Mouse (Mus musculus): ENCODE results near the gene Zfp398.
A peak's percentile ranks its signal among the peaks of the same experiment; 100 is the strongest.

Zfp398 gene

DNA sequence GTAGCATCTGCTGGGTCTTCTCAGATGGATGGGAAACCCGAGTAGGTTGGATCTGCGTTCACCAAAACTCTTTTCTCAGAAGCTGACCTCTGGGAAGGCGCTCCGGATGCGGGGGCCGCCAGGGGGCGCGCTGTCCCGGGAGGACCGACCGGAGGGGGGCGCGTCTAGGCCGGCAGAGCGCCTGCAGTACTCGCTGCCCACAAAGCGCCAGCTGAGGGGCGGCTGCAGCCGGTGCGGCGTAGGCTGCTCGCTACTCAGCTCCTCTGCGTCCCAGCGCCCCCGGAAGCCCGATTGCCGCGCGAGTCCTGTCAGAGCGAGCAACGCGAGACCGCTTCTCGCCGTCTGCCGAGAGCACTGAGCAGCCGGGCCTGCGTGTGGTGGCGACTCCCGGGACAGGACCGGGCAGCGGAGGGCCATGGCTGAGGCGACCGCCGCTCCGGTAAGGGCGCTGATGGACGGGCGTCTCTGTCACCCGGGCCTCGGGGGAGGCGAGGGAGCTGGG, at the start of gene Zfp398:
Zfp398 (plus strand) TSS at position 180 of the 502 bp plus-strand sequence.
- peak; percentile 94 to 95 for DNase-seq

DNA sequence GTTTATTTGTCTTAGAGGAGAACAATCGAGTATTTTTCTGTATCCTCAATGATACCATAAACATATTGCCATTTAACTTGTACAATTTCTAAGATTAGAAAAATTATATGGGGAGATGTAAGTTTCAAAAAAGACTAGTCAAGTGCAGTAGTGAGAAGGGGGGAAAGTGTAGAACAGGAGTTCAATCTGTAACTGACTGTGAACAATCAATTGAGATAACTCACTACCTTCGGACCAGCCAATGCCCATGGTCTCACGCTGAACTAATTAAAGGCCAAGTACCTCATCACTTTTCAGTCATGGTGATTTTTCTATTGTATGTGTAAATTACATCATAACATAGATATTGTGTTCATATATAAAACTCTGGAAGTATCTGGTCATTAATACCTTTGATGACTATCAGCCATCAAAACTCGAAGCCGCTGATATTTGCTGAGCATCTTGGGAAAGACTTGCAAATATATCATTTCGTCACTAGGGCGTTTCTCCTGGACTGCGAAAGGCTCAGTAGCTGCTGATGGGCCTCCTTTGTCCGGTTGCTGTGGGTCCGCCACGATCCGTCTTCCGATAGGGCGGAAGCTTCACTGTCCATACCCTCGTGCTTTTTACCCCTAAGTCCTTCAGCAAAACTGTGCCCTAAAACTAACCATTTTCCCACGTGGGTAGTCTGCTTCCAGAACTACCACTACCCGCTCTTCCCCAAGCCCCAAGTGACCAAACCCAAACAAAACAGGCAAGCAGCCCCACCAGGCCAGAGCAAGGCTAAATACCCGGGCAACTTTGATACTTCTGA, 47.3 kb upstream of the Zfp398 start:
- DNase-seq: peak; percentile 84 to 87

DNA sequence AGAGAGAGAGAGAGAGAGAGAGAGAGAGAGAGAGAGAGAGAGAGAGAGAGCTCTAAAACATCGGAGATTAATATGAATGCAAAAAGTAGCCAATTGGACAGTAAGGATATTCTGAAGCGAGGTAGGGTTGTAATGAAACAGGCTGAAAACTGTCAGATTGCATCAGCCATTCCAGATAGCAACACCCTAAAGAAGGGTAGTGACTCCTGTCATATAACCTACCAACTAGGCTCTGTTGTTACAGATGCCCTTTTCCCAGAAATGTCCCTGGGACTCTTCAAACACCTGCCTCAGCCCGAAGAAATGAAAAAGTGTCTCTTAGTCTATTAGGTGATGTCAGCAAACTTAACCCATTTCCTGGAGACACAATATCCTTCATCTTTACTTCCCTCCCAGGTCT, 46.6 kb upstream of the Zfp398 start:
- no peak for DNase-seq

DNA sequence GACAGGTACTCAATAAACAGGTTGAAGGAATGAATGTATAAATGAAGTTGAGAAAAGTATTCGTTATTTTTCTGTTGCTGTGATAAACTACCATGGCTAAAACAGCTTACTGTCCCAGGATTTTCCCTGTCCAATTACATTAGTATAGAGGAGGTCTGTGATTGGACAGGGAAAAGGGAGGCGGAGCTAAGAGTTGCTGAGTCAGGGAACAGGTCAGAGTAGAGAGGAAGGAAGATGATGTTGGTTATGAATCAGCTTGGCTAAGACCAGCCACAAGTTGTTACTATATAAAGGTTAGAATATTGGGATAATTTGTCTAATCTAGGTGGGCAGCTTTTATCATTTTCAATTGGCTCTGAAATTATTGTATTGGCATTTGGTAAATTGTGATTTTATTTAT, 44.7 kb upstream of the Zfp398 start:
- peak; percentile 46 to 59 for DNase-seq

DNA sequence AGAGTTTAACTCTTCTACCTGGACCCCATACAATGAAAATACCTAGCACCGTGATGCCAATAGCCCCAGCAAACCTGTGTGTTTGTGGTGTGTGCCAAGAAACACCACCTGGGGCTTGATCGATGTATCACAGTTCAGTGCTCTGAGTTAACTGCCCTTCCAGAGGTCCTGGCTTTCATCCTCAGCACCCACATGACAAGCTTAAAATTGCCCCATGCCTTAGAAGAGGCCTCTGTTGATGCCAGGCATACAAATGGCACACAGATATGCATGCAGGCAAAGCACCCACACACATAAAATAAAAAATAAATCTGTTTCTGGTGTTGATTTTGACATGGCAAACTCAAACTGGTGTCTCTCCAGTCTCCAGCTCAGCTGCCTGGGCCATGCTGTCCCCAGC, 42.9 kb upstream of the Zfp398 start:
- no peak for DNase-seq

DNA sequence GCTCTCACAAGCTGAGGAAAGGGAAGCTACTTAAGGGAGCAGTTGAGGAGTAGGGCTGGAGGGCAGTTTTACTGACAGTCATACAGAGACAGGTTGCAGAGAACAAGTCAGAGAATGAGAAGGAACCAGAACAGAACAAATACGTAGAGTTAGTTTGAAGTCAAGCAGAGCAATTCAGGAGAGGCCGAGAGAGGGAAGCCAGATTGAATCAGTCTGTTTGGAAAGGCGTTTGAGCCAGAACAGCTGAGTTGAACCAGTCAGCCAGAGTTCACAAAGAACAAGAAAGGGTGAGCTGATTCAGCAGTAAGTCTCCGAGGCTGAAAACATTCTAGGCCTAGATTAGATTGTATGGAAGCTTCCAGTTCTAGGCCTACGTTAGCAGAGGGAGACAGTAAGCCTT, 42.2 kb upstream of the Zfp398 start:
- DNase-seq: no peak

DNA sequence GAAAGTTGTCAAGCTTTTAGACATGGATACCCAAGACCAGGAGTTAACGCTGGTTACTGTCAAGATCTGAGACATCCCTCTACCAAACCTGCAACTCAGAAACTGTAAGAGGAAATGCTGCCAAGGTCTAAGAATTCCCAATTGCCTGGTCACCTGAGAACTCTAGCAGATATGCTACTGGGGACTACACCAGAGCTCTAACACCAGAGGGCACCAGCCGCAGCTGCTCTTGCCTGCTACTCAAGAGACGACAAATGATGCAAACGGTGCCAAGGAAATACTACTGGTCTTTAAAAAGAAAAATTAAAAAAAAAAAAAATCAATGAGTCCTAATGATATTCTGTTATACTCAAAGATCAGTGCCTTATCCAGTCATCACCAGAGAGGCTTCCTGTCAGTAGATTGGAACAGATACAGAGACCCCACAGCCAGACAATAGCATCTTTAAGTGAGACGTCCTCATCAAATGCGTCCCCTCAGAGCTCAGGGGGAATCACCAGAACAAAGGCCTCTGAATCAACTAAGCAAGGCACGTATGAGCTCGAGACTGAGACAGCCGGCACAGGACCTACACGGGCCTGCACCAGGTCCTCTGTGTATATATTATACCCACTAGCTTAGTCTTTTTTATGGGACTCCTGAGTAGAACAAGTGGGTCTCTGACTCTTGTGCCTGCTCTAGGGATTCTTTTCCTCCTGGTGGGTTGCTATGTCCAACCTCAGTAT, 41.2 kb upstream of the Zfp398 start:
- DNase-seq: peak; percentile 44 to 51

DNA sequence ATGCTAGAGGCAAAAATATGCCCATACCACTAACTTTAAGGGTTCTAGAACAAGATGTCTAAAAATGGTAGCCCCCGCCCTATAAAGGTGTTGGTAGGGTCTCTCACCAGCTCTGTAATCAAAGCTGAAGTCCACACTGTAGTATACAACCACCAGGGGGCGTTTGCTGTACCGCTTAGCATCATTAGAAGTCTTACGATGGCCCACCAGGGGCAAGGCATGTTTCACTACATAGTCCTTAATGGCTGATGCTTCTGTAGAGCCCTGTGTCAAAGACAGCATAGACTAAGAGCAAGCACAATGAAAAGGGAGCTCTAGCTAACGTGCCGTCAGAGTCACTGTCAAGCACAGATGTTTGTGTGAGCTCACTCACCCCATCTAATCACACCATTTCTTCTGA, 36.4 kb upstream of the Zfp398 start:
- DNase-seq: peak; percentile 28 to 63

DNA sequence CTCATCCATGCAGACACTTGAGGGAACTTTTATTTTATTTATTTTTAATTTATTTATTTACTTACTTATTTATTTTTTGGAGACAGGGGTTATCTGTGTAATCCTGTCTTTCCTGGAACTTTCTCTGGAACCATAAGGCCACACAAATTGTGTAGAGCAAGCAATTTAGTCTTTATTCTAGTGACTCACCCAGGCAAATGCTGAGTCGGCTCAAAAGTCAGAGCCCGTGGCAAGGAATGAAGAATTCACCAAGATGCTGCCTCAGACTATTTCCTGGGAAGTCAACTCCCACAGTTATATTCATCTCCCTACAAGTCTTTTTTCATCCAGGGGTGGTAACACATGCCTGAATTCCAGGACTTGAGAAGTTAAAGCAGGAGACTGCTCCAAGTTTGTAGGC, 29.9 kb upstream of the Zfp398 start:
- no peak for DNase-seq

DNA sequence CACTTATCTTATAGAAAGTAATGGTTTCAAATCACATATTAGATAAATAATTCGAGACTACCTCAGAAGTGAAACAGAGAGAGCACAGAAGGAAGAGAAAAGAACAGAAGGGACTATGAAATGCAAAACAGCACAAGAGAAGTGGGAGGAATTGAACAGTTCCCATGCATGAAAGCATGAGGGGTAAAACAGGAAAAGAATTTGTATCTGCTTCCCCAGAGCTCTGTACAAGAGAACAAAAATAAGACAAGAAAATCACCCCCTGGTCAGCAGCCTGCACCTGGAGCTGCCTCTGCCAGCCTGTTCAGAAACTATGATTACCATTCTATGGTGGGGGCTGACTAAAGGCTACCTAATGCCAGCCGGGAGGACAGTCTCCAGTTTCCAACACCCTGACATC, 28.0 kb upstream of the Zfp398 start:
- DNase-seq: no peak

DNA sequence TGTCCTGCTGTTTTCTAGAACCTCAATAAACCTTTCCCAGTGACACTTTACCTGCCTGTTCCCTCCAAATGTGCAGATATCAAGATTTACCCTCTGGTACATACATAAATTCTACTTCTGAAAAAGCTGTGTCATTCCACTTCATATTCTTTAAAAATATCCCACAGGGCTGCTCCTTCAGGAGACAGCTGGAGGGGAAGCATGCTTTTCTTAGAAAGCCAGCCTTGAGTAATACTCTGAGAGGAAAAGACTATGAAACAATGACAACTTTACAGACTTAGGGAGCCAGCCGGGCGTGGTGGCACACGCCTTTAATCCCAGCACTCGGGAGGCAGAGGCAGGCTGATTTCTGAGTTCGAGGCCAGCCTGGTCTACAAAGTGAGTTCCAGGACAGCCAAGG, 26.9 kb upstream of the Zfp398 start:
- DNase-seq: no peak

DNA sequence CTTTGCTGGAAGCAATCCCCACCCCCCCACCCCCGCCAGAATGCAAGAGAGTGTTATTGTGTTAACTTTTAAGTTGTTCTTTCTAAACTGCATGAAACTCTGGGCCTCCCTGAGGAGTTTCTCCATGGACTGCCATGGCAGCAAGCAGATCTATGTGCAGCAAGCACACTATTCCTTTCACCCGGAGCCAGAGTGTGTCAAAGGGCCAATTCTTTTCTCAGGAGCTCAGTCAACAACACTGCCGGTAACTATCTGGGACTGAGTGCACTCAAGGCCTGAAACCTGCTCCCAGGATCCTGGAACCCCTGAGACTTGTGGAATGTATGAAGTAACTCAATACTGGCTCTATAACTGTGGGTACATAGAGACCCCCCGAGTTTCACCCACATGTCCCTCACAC, 26.4 kb upstream of the Zfp398 start:
- no peak for DNase-seq

DNA sequence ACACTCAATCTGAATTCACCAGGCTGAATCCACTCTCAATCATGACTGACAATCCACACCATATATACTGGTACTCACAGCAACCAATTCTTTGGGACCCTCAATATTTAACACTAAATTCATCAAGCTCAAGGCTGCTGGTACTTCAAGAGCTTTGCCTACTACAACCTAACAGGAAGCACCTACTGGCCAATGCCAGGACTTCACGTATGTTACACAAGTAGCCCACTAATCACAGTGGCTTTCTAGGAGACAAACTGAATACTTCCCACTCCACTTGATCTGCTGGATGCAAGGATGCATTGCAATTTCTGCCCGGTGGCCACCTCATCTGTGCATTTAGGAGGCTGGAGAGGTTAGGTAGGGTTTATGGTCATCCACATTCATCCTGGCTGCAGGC, 25.3 kb upstream of the Zfp398 start:
- DNase-seq: no peak

DNA sequence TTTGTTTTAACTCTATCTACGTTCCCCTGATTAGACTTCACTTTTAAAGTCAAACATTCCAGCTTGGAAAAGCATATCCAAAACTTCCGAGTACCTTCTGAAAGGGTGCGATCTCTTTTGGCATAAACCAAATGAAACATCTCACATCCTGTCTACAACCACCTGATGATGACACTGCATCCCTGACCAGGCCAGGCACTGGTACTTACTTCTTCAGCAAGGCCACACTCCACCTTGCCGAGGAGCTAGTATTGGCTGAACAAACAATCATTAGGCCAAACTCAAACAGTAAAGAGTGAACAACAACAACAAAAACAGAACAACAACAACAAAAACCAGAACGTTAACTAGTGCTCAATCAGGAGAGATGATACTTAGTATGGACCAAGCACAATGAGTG, 24.1 kb upstream of the Zfp398 start:
- DNase-seq: no peak

DNA sequence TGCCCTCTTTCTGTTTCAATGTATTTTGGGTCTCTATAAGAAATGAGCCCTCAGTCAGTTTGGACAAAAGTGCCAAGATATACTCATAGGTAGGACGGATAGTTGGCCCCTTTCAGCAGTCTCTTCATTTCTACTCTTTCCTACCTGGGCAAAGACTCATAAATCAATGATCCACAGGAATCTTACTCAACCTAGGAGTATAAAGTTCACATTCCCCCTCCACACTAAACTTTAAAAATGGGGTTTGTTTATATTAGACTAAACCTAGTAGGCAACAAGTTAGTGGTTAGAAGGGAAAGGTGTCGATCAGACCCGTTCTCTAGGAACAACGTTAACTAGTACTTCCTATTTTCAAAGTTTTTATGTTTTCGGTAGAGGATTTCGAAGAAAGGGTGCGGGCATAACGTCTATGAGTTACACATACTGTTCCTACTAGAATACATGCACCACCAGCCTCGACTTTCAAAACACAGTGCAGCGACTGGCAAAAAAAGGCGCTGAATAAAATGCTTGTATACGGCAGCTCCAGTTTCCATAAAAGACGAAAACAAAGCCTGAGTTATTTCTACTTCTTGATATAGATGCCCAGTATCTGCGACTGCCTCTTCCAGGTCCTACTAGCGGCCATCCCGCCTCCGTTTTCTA, 23.1 kb upstream of the Zfp398 start:
- no peak for DNase-seq

DNA sequence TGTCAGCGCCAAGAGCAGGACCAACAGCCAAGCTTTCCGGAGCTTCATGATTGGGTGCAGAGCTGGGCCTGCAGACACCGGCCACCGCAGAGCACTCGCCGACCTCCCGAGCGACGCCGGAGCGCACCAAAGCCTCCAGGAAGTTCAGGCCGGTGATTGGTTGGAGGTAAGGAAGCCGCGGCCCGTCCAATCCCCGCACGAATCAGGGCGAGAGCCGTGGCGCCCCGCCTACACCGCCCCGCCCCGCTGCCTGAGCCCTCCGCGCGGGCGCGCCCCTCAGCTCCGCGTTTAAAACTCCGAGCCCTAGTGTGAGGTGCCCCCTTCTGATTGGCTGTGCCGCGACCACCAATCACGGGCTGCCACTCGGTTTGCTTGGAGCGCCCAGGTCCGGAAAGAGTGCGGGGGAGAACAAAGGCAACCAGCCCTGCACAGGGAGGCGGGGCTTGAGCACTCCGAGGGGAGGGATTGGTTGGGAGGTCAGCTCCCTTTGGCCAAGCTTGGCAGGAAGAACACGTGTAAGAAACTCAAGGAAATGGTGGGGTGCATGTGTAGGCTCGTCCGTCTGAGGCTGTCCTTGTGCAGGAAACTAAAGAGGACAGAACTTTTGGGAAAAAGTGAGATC, 22.1 kb upstream of the Zfp398 start, which contains the start of gene Pdia4:
Pdia4 (minus strand) TSS at position 174 of the 622 bp plus-strand sequence.
- peak; percentile 100 for DNase-seq

DNA sequence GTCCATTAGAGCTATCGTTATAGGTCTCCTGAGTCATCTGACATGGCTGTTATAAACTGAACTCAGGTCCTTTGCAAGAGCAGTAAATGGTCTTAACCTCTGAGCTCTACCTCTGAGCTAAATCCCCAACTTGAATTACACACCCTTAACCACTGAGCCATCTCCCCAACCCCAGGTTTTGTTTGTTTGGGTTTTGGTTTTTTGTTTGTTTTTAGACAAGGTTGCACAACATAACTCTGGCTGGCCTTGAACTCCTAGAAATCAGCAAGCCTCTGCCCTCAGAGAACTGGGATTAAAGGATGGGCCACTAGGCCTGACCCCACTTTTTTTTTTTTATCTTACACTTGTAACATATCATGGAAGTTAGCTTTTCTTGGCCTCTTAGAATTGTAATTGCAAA, 19.3 kb upstream of the Zfp398 start:
- no peak for DNase-seq

DNA sequence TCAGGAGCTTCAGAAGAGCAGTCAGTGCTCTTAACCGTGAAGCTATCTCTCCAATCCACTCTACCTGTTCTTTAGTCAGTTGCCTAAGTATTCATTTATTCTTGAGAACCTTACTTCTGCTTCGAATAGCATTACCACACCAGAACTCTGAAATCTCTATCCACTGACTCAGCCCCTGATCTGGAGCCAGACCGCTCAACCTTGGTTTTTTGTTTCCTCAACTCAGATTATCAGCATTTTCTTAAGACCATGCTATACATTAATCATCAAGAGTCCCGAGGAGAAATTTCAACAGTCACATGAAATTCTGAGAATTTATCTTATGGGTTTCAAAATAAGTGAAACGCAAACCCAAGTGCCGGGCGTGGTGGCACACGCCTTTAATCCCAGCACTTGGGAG, 16.7 kb upstream of the Zfp398 start:
- DNase-seq: no peak

DNA sequence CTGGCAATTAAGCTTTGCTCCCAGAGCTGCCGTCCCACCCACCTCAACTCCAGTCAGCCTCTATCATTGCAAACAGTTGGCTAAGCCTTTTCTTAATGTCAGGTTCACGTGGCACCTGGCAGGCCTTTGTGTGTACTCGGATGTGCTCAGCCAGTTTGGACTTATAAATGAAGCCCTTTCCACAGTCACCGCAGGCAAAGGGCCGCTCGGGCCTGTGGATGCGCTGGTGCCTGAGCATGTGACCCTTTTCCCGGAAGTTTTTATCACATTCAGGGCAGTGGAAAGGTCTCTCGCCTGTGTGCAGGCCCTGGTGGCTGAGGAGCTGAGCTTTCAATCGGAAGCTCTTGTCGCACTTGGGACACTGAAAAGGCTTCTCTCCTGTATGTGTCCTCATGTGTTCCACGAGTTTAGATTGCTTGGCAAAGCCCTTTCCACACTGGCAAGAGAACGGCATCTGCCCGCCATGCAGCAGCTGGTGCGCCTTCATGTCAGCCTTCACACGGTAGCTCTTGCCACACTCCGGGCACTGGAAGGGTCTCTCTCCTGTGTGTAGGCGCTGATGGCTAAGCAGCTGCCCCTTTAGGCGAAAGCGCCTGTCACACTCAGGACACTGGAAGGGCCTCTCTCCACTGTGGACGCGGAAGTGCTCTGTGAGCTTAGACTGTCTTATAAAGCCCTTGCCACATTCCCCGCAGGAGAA, 15.7 kb upstream of the Zfp398 start:
- DNase-seq: no peak

DNA sequence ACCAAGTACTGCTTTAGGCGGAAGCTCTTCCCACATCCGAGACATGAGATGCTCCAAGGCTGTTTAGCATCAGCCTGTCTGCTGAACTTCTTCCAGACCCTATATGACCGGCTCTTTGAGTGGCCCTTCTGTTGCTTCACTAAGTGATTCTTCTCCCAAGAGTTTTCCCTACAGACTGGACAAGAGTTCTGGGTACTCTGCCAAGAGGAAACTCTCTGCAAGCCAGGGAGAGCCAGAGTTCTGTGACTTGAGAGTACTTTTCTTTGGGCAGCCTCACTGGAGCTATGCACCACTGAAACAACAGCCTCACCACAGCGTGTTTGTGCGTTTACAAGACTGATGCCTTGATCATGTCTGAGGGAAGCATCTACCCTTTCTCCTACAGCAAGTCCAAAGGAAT, 14.2 kb upstream of the Zfp398 start:
- peak; percentile 22 to 44 for DNase-seq

DNA sequence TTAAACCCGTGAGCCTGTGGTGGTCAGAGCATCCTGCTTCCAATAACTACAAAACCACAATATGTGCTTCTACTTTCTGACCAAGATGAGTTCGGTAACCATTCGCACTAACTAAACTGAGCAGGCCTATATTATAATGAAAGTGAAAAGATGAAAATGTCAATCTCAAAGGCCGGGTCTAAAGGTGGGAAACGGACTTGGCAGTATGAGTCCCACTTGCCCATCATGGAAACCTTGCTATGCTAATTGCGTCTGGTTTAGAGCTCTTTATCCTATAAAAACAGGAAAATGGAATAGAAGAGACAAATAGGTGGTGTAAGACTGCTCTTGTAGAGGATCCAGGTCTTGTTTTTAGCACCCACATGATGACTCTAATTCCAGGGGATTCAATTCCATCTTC, 13.7 kb upstream of the Zfp398 start:
- DNase-seq: no peak

DNA sequence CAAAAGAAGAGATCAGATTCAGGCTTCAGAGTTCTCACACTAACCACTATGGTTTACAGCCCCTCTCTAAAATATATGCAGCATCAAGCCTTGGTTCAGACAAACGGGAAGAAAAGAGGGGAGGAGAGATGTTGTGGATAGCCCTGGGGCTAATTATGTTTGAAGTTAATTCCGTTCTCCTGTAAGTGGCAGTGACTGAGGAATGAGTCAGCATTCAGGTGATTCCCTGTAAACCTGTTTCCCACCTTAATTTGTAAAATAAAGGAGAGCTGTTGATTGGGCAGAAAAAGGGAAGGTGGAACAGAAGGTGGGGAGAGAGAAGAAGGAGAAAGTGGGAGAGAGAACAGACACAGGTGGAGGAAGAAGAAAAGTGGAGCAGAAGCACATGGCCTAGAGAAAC, 11.2 kb upstream of the Zfp398 start:
- no peak for DNase-seq

DNA sequence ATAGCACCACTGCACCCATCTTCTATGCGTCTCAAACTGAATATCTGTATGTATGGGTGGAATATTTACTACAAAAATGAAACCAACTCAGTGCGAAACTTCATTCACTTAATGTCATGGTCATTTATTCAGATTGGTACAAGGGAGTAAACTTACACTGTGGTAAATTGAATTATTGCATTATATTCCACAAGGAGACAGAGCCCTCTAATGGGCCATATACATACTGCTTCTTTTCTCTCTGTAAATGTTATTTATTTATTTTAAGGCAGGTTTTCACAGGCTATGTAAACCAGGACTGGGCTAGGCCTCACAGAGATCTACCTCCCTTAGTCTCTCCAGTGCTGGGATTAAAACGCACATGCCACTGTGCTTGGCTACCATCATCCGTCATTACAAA, 8.0 kb upstream of the Zfp398 start:
- no peak for DNase-seq
